Mouse (Mus musculus): ENCODE results near the gene Src. TPM values are rescaled to one million over a fixed set of nuclear protein-coding genes. Genes with fewer than 3 reads are reported as not detected.
A peak's percentile ranks its signal among the peaks of the same experiment; 100 is the strongest.
"Not testable (repeated sequence)": the region's sequence is repeated elsewhere in the genome, so short reads cannot be mapped to it uniquely, and the experiment has no call there.

Src gene
- polyA plus RNA-seq (2016; fragmentation: Nextera tagmentation; extraction: Ambion mirVana), result 30.8 and 37.3 TPM in 2 replicates

DNA sequence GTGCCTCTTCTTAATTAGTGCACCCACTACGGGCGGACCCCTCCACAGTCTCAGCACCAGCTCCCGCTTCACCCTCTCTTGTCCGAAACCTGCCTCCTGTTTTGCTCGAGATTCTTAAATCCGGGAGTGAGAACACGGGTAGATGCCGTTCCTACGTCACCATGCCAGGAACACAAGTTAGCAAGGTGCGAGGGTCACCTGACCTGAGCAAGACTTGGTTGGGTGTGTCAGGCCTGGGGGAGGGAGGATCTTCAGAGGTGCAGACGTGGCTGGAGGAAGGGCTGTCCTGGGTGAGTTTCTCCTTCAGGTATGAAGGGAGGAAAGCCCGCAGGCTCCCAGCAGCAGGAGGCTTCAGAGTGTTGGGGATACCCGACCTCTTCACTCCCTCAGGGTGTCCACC, at the start of gene Src:
TSS of gene Src (plus strand) at position 239 of the 400 bp plus-strand sequence.
- H3K9me3 ChIP-seq, result no peaks in the 10 kb centered on the region
- H3K27ac ChIP-seq, result no peak within 1 kb of the TSS
- WGBS, result 14% methylated on average over 13 of the region's 13 CpGs
- H3K27me3 ChIP-seq, result no peaks in the 10 kb centered on the region
- H3K4me2 ChIP-seq (replicated peaks), result no peak within 1 kb of the TSS
- H3K36me3 ChIP-seq, result no peaks in the 10 kb centered on the region
- no peak within 1 kb of the TSS for H3K9ac ChIP-seq
- no peak for ATAC-seq (ENCODE audit: insufficient number of reproducible peaks, insufficient read depth, low FRiP score, low TSS enrichment)
- H3K4me3 ChIP-seq, result no peak within 1 kb of the TSS
- H3K4me1 ChIP-seq, result peaks cover 21% of the 10 kb centered on the region

DNA sequence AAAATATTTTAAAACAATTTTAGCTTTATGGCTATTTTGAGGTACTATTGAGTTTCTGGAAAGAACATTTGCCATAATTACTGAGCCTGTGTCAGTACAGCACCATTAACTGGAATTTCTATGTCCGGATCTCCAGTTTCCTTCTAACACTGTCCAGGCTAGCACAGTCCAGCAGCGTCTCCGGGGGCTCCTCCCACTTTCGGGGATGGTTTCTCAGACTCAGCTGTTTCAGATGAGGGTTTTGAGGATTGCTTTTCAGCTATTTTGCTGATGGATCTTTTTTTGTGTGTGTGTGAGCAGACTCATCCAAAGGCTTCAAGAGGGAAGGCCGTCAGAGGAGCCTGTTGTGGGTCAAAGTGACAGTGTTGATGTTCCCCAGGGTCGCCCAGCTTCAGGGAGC, 46.5 kb upstream of the Src start:
- Histone ChIP-seq H3K36me3 (peaks cover 11% of the 10 kb centered on the region; the same call in 1 of the 2 replicates), H3K4me3 (no peak overlapping the region), H3K9ac (no peak overlapping the region), H3K4me1 (peaks cover 25% of the 10 kb centered on the region), H3K4me2 (replicated peaks) (no peak overlapping the region), H3K9me3 (no peaks in the 10 kb centered on the region), H3K27me3 (no peaks in the 10 kb centered on the region), H3K27ac (no peak overlapping the region)
- ATAC-seq (ENCODE audit: insufficient number of reproducible peaks, insufficient read depth, low FRiP score, low TSS enrichment), result no peak
- 64% methylated on average over 6 of the region's 6 CpGs for WGBS

- H3K36me3 ChIP-seq, result peaks cover 11% of the 10 kb centered on the region; the same call in 1 of the 2 replicates
- WGBS, result 82% methylated on average over 3 of the region's 3 CpGs
- no peak overlapping the region for H3K4me2 ChIP-seq (replicated peaks)
- no peaks in the 10 kb centered on the region for H3K9me3 ChIP-seq
- H3K4me1 ChIP-seq, result peaks cover 18% of the 10 kb centered on the region
- no peaks in the 10 kb centered on the region for H3K27me3 ChIP-seq
- no peak overlapping the region for H3K9ac ChIP-seq
- no peak overlapping the region for H3K4me3 ChIP-seq
- no peak overlapping the region for H3K27ac ChIP-seq
- ATAC-seq (ENCODE audit: insufficient number of reproducible peaks, insufficient read depth, low FRiP score, low TSS enrichment), result no peak
Measured at GRCm38 (mm10) chr2:157373681-157374080, 44.6 kb upstream of the Src start.

GRCm38 (mm10) chr2:157375051-157375450, 43.2 kb upstream of the Src start:
- no peak overlapping the region for H3K9ac ChIP-seq
- H3K9me3 ChIP-seq, result no peaks in the 10 kb centered on the region
- H3K4me1 ChIP-seq, result peaks cover 16% of the 10 kb centered on the region
- H3K4me3 ChIP-seq, result no peak overlapping the region
- no peaks in the 10 kb centered on the region for H3K27me3 ChIP-seq
- WGBS, result 56% methylated on average over 8 of the region's 8 CpGs
- H3K36me3 ChIP-seq, result peaks cover 23% of the 10 kb centered on the region; the same call in 1 of the 2 replicates
- ATAC-seq (ENCODE audit: insufficient number of reproducible peaks, insufficient read depth, low FRiP score, low TSS enrichment), result no peak
- no peak overlapping the region for H3K4me2 ChIP-seq (replicated peaks)
- no peak overlapping the region for H3K27ac ChIP-seq

DNA sequence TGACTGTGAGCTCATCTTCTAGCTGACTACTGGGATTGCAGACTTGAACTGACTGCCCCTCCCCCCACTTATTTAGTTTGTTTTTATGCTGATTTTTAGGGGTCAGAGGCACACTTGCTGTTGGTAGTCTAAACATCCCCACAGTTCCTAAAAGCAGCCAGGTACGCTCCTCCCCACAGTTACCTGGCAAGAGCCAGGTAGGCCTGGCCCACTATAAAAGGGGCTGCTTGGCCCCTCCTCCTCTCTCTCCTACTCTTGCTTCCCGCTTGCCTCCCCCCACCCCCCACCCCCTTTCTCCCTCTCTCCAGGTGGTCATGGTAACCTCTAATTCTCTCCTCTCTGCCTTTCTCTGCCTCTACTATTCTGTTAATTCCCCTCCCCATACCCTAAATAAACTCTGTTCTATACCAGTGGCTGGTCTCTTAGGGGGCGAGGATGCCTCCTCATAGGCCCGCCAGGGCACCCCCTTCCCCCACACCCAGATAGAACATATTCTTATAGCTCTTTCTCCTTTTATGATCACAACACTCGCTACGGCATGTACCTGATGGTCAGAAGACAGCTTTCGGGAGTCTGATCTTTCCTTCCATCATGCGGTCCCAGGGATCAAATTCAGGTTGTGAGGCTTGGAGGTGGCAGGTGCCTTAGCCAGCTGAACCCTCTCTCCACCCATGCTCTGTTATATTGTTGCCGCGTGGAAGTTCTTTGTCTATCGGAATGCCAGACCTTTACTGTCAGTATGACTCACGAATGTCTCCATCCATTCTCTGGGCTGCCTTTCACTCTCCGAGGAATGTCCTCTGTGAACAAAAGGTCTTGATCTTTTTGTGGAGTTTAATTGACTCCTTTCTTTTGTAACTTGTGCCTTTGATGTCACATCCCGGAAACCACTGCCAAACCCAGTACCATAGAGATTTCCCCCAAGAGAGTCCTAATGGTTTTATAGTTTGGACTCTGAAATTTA, 42.2 kb upstream of the Src start:
- Histone ChIP-seq H3K9ac (peak overlapping the region; percentile 6; the same call in 1 of the 2 replicates), H3K36me3 (peaks cover 24% of the 10 kb centered on the region; the same call in 1 of the 2 replicates), H3K4me1 (peaks cover 16% of the 10 kb centered on the region), H3K9me3 (no peaks in the 10 kb centered on the region), H3K4me2 (replicated peaks) (no peak overlapping the region), H3K27ac (no peak overlapping the region), H3K27me3 (no peaks in the 10 kb centered on the region), H3K4me3 (no peak overlapping the region)
- WGBS, result 28% methylated on average over 14 of the region's 14 CpGs
- ATAC-seq (ENCODE audit: insufficient number of reproducible peaks, insufficient read depth, low FRiP score, low TSS enrichment), result no peak

- WGBS, result 58% methylated on average over 3 of the region's 3 CpGs
- Histone ChIP-seq H3K27me3 (no peaks in the 10 kb centered on the region), H3K36me3 (peaks cover 29% of the 10 kb centered on the region; the same call in 1 of the 2 replicates), H3K4me2 (replicated peaks) (no peak overlapping the region), H3K9ac (no peak overlapping the region), H3K4me3 (no peak overlapping the region), H3K9me3 (no peaks in the 10 kb centered on the region), H3K4me1 (peaks cover 16% of the 10 kb centered on the region), H3K27ac (no peak overlapping the region)
- ATAC-seq (ENCODE audit: insufficient number of reproducible peaks, insufficient read depth, low FRiP score, low TSS enrichment), result no peak
Measured at GRCm38 (mm10) chr2:157376995-157377394, 41.2 kb upstream of the Src start.

DNA sequence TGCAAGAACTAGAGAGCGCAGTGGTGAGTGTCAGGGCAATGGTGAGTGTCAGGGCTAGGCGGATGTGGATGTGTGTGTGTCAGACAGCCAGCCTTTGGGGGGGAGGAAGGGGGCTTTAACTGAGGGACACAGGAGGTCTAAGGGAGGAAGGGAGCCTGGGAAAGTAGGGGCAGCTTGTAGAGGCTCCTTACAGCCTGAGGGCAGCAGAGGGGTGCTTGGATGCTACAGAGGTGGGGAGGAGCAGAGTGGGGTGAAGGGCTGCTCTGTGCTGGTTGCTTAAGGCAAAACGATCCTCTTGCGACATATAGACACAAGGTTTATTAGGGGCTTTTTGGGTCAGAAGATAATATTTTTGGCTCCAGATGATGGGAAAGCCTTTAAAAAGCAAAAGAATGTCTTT, 33.4 kb upstream of the Src start:
- no peak for ATAC-seq (ENCODE audit: insufficient number of reproducible peaks, insufficient read depth, low FRiP score, low TSS enrichment)
- Histone ChIP-seq H3K36me3 (peaks cover 50% of the 10 kb centered on the region), H3K27ac (no peak overlapping the region), H3K4me2 (replicated peaks) (no peak overlapping the region), H3K9me3 (no peaks in the 10 kb centered on the region), H3K4me3 (no peak overlapping the region), H3K9ac (no peak overlapping the region), H3K4me1 (no peaks in the 10 kb centered on the region), H3K27me3 (no peaks in the 10 kb centered on the region)
- WGBS, result 70% methylated on average over 4 of the region's 4 CpGs

- H3K4me1 ChIP-seq; H3K27ac ChIP-seq; H3K9ac ChIP-seq; H3K27me3 ChIP-seq; ATAC-seq (ENCODE audit: insufficient number of reproducible peaks, insufficient read depth, low FRiP score, low TSS enrichment); H3K4me2 ChIP-seq (replicated peaks); H3K9me3 ChIP-seq; H3K4me3 ChIP-seq: not testable (repeated sequence)
- peaks cover 37% of the 10 kb centered on the region for H3K36me3 ChIP-seq
- 95% methylated on average over 14 of the region's 14 CpGs for WGBS
Measured at GRCm38 (mm10) chr2:157388901-157389590, 29.2 kb upstream of the Src start.

DNA sequence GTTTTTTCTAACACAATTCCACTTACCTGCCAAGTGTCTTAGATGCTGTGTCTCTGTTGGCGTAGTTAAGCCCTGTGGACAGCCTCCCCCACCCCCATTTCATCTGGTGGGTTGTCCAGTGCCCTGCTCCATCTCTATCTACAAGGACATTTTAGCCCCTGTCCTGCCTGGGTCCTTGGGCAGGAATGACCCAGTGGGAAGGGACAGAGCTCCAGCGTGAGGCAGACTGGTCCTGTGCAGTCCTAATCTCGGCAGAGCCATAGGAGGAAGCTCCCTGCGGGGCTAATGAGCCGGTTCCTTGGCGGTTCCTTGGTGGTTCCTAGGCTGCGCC, 28.7 kb upstream of the Src start:
- H3K4me3 ChIP-seq, result no peak overlapping the region
- H3K4me1 ChIP-seq, result 0 out of 2 replicates have a peak, but pooled peaks cover 2% of the 10 kb centered on the region
- no peaks in the 10 kb centered on the region for H3K27me3 ChIP-seq
- no peak overlapping the region for H3K9ac ChIP-seq
- no peak for ATAC-seq (ENCODE audit: insufficient number of reproducible peaks, insufficient read depth, low FRiP score, low TSS enrichment)
- H3K36me3 ChIP-seq, result peaks cover 36% of the 10 kb centered on the region
- no peaks in the 10 kb centered on the region for H3K9me3 ChIP-seq
- H3K27ac ChIP-seq, result no peak overlapping the region
- H3K4me2 ChIP-seq (replicated peaks), result no peak overlapping the region
- WGBS, result 88% methylated on average over 7 of the region's 7 CpGs

DNA sequence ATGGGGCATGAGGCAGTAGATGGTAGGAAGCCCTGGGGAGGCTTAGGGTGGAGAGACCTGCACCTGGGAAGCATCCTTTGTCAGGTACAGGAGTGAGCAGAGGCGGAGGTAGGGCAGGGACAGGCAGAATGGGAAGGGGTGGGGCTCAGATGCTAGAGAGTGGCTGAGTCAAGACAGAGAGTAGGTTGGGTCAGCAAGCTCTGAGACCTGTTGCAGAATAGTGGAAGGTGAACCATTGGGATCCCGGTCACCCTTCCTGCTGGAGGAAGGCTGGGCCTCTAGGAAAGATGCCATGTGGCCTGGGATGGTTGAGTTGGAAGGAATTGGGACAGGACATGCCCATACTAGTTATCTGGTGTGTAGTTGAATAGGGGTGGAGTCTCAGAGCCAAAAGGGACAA, 25.9 kb upstream of the Src start:
- no peaks in the 10 kb centered on the region for H3K9me3 ChIP-seq
- H3K9ac ChIP-seq, result no peak overlapping the region
- ATAC-seq (ENCODE audit: insufficient number of reproducible peaks, insufficient read depth, low FRiP score, low TSS enrichment), result no peak
- no peak overlapping the region for H3K4me3 ChIP-seq
- WGBS, result 94% methylated on average over 2 of the region's 2 CpGs
- H3K4me1 ChIP-seq, result peaks cover 25% of the 10 kb centered on the region; the same call in 1 of the 2 replicates
- H3K27ac ChIP-seq, result no peak overlapping the region
- H3K4me2 ChIP-seq (replicated peaks), result no peak overlapping the region
- H3K36me3 ChIP-seq, result peaks cover 47% of the 10 kb centered on the region
- H3K27me3 ChIP-seq, result no peaks in the 10 kb centered on the region

GRCm38 (mm10) chr2:157393549-157393948, 24.7 kb upstream of the Src start:
- Histone ChIP-seq H3K4me3 (no peak overlapping the region), H3K27me3 (no peaks in the 10 kb centered on the region), H3K27ac (no peak overlapping the region), H3K4me2 (replicated peaks) (no peak overlapping the region), H3K9ac (no peak overlapping the region), H3K36me3 (peaks cover 51% of the 10 kb centered on the region), H3K9me3 (no peaks in the 10 kb centered on the region), H3K4me1 (peaks cover 25% of the 10 kb centered on the region; the same call in 1 of the 2 replicates)
- WGBS, result 98% methylated on average over 4 of the region's 4 CpGs
- no peak for ATAC-seq (ENCODE audit: insufficient number of reproducible peaks, insufficient read depth, low FRiP score, low TSS enrichment)

Data from embryonic facial prominence, embryonic 12.5 days (tissue).